Mouse (Mus musculus) C2C12 (cell line): ENCODE measurements around the gene Mfap2.

Experiments
- CEBPB ChIP-seq: IDR thresholded peaks from one replicate; pipeline ENCODE4 v1.6.1; 2011; ENCODE audit warnings: low read depth, mild to moderate bottlenecking, control low read depth, moderate library complexity
- CTCF ChIP-seq: IDR thresholded peaks from one replicate; pipeline ENCODE4 v1.5.1; 2011; ENCODE audit not compliant: control insufficient read depth, insufficient read depth, insufficient read length
- FOSL1 ChIP-seq: IDR thresholded peaks from one replicate; pipeline ENCODE4 v1.8.0; 2011; ENCODE audit warnings: mild to moderate bottlenecking, low read length; ENCODE audit not compliant: poor library complexity, insufficient read depth, severe bottlenecking
- MAX ChIP-seq: IDR thresholded peaks from one replicate; pipeline ENCODE4 v1.6.1; 2011; ENCODE audit warnings: mild to moderate bottlenecking, control low read depth
- MYOD1 ChIP-seq: IDR thresholded peaks from one replicate; pipeline ENCODE4 v1.6.1; 2011; ENCODE audit warnings: low read depth; ENCODE audit not compliant: control insufficient read depth, insufficient read length
- MYOG ChIP-seq: IDR thresholded peaks from one replicate; pipeline ENCODE4 v1.6.1; 2011; ENCODE audit not compliant: control insufficient read depth, insufficient read length; ENCODE audit errors: extremely low read depth
- USF1 ChIP-seq: IDR thresholded peaks from one replicate; pipeline ENCODE4 v1.6.1; 2011; ENCODE audit warnings: low read depth, mild to moderate bottlenecking, control low read depth, moderate library complexity

DNA sequence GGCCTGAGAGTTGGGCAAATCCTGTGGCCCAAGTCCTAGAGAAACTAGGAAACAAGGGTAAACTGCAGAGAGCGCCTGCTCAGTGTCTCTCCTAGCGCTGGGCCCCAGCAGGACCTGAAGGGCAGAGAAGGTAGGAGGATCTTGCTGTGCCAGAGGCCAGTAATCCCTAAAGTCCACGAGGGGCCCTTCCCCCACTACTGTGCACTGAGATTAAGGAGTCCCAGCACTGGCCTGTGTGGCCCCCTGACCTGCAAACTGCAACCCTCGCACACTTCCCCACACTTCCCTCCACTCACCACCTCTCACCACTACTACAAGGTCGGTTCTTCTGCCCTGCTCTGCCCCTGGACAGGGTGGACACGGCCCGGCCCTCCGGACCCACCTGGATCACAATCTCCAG lies 42.9 kb downstream of the Mfap2 start:
- TF ChIP-seq CTCF = no peak
- no peak for TF ChIP-seq MAX
- no peak for TF ChIP-seq CEBPB
- no peak for TF ChIP-seq MYOG
- TF ChIP-seq MYOD1 = no peak
- no peak for TF ChIP-seq FOSL1
- no peak for TF ChIP-seq USF1
